Mouse (Mus musculus) heart, embryonic 16.5 days (tissue): ENCODE results near the gene Lama1. TPM values are rescaled to one million over a fixed set of nuclear protein-coding genes. Genes with fewer than 3 reads are reported as not detected.

Experiments used
- ATAC-seq: fragments of 200-750 bp; cut with Nextera tagmentation; replicated peaks from 2 replicates; pipeline ENCODE4 v1.8.0; 2017; ENCODE audit warnings: moderate number of reproducible peaks; ENCODE audit not compliant: insufficient read depth, low FRiP score; ENCODE audit errors: extremely low read depth
- H3K27ac ChIP-seq: fragments of 300-500 bp; sonication (generic); 2 replicates; pipeline ENCODE4 v1.5.1; 2014; ENCODE audit warnings: mild to moderate bottlenecking, low read length, control low read depth, moderate library complexity
- H3K27me3 ChIP-seq: fragments of 300-500 bp; sonication (generic); 2 replicates; pipeline ENCODE4 v1.6.1; 2014; ENCODE audit warnings: low read length, mixed read lengths; ENCODE audit not compliant: control insufficient read depth, insufficient read depth
- H3K36me3 ChIP-seq: fragments of 300-500 bp; sonication (generic); 2 replicates; pipeline ENCODE4 v1.6.1; 2014; ENCODE audit not compliant: control insufficient read depth, insufficient read depth
- H3K4me1 ChIP-seq: fragments of 300-500 bp; sonication (generic); 2 replicates; pipeline ENCODE4 v1.6.1; 2014; ENCODE audit warnings: low read length, mixed read lengths; ENCODE audit not compliant: control insufficient read depth, insufficient read depth
- H3K4me2 ChIP-seq: fragments of 300-500 bp; sonication (generic); 2 replicates; pipeline ENCODE4 v1.6.1; 2014; ENCODE audit warnings: low read depth, mild to moderate bottlenecking, control low read depth, low read length
- H3K4me3 ChIP-seq: fragments of 300-500 bp; sonication (generic); 2 replicates; pipeline ENCODE4 v1.5.1; 2014; ENCODE audit warnings: mild to moderate bottlenecking, control low read depth, low read length
- H3K9ac ChIP-seq: fragments of 300-500 bp; sonication (generic); 2 replicates; pipeline ENCODE4 v1.6.1; 2014; ENCODE audit warnings: low read length, control low read depth
- H3K9me3 ChIP-seq: fragments of 300-500 bp; sonication (generic); replicated peaks from 2 replicates; pipeline ENCODE4 v1.6.1; 2016; ENCODE audit warnings: low read length; ENCODE audit not compliant: control insufficient read depth
- WGBS: fragments of 180-500 bp; shearing (Covaris S2); extraction: QIAGEN DNeasy Blood & Tissue Kit; methylation state at CpG from one replicate; pipeline ENCODE4 v1.1.7; 2014; 5-methylcytosine and 5-hydroxymethylcytosine counted together
- polyA plus RNA-seq: library from polyadenylated mRNA; unstranded; fragments of >200 nt; fragmentation: Nextera tagmentation; extraction: Ambion mirVana; gene quantifications from 2 replicates; pipeline ENCODE4 v1.2.1, GENCODE M21; 2015

Lama1 gene
- polyA plus RNA-seq, 1 experiment from 2014 or later, result 0.54 TPM

DNA sequence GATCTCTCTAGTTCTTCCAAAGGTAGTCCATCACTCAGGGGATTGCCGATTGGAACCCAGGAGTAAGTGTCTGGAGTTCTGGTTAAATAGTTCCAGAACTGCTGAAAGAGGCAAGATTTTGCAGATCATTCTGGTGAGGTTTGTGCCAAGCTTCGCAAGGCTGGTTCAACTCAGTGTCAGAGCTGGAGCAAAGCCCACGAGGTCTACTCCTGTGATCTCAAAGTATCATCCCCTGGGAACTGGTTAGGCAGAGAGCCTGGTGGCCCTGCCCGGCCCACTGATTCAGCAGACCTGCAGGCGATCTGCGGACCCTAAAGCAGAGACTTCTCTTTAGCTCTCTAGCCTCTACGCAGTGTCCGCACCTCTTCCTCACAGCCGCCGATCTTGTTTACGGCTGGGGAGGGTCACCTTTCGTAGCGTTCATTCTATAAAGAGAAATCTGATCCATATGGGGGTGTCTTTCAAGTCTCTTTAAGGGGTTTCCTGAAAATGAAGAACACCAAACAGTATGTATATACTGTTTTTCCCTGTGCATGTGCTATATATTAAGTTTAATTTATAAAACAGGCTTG, 10.8 kb downstream of the Lama1 start:
- Histone ChIP-seq H3K27ac (no peak overlapping the region), H3K9me3 (no peaks in the 10 kb centered on the region), H3K4me1 (no peaks in the 10 kb centered on the region), H3K4me2 (no peak overlapping the region), H3K4me3 (no peak overlapping the region), H3K9ac (no peak overlapping the region), H3K27me3 (no peaks in the 10 kb centered on the region), H3K36me3 (no peaks in the 10 kb centered on the region)
- ATAC-seq, result no peak
- WGBS, result 72% methylated on average over 13 of the region's 13 CpGs

DNA sequence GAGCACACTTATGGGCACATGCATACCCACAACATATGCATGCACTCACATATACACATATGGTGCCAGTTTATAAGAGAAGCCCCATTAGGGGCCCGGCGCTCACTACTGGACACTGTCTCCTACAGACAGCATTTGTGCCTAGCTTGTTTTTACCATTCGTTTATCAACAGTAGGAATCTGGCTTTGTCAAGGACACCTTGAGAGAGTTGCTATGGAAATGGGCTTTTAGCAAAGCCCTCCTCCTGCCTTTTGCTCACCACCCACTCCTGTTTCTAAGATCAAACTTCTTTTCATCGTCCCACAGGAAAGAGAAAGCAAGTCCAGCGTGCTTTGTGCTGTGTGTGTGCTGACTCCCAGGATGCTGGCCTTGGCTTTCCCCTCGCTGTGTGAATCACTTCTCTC, 13.3 kb downstream of the Lama1 start:
- no peak for ATAC-seq

DNA sequence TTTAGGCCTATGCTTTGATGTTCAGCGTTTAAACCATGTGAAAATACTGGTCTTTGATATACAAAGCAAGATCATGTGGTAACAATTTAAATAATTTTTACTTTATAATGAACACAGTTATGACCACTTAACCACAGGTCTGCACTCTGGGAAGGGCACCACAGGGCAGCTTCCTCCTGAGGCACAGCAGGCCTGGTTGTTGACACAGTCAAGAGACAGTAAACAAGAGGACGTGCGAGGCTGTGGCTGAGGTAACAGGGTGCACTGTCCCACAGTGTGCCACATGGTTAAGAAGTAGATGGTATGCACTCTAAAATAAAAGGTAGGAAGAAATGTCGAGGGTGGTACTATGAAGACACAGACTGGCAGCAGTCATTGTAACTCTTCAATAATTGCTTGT, 14.3 kb downstream of the Lama1 start:
- Histone ChIP-seq H3K4me2 (no peak overlapping the region), H3K9me3 (no peaks in the 10 kb centered on the region), H3K4me1 (no peaks in the 10 kb centered on the region), H3K36me3 (no peaks in the 10 kb centered on the region), H3K9ac (no peak overlapping the region), H3K27ac (no peak overlapping the region), H3K27me3 (no peaks in the 10 kb centered on the region), H3K4me3 (no peak overlapping the region)
- no peak for ATAC-seq
- 59% methylated on average over 4 of the region's 4 CpGs for WGBS

More for the DNA sequence above, 13.3 kb downstream of the Lama1 start:
- Histone ChIP-seq H3K4me2 (no peak overlapping the region), H3K4me3 (no peak overlapping the region), H3K27me3 (no peaks in the 10 kb centered on the region), H3K4me1 (no peaks in the 10 kb centered on the region), H3K36me3 (no peaks in the 10 kb centered on the region), H3K27ac (no peak overlapping the region), H3K9ac (no peak overlapping the region), H3K9me3 (no peaks in the 10 kb centered on the region)
- WGBS, result 70% methylated on average over 6 of the region's 6 CpGs

DNA sequence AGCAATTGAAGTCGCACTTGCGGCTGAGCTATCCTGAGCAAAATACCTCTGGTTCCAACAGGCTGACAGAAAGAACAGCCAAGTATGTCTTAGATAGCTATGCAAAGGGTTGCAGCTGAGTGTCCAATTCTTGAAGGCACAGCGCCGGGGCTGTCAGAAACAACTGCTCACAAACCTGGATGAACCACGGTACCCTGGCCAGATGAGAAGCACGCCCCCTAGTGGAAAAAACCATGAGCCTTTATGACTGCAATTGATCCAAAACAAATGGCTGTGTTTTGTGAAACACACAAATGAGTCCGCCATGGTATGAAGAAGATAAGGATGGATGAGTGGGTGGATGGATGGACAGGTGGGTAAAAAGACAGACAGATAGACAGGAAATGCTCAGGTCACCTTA, 15.9 kb downstream of the Lama1 start:
- Histone ChIP-seq H3K4me2 (no peak overlapping the region), H3K4me1 (no peaks in the 10 kb centered on the region), H3K9ac (no peak overlapping the region), H3K27me3 (no peaks in the 10 kb centered on the region), H3K27ac (no peak overlapping the region), H3K36me3 (no peaks in the 10 kb centered on the region), H3K4me3 (no peak overlapping the region), H3K9me3 (no peaks in the 10 kb centered on the region)
- 66% methylated on average over 7 of the region's 7 CpGs for WGBS
- ATAC-seq, result no peak

DNA sequence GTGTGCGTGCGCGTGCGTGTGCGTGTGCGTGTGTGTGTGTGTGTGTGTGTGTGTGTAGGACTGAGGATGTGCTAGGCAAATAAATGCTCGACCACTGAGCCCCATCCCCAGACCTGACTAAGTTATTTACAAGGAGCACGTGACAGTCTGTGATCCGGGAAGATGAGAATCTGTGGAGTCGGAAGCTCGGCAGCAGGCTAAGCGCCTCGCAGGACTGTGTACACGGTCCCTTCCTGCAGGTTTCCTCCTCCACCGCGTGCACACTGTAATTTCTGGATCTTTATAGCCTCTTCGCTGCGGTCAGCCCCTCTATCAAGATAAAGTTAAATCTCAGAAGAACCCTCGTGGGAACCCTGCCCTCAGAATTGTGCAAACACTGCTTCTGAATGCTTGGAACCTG, 18.4 kb downstream of the Lama1 start:
- no peak overlapping the region for H3K27ac ChIP-seq
- H3K4me3 ChIP-seq, result no peak overlapping the region
- ATAC-seq, result no peak
- no peak overlapping the region for H3K9ac ChIP-seq
- WGBS, result 78% methylated on average over 19 of the region's 19 CpGs
- no peaks in the 10 kb centered on the region for H3K36me3 ChIP-seq
- H3K27me3 ChIP-seq, result no peaks in the 10 kb centered on the region
- H3K4me1 ChIP-seq, result no peaks in the 10 kb centered on the region
- H3K4me2 ChIP-seq, result no peak overlapping the region
- H3K9me3 ChIP-seq, result no peaks in the 10 kb centered on the region

DNA sequence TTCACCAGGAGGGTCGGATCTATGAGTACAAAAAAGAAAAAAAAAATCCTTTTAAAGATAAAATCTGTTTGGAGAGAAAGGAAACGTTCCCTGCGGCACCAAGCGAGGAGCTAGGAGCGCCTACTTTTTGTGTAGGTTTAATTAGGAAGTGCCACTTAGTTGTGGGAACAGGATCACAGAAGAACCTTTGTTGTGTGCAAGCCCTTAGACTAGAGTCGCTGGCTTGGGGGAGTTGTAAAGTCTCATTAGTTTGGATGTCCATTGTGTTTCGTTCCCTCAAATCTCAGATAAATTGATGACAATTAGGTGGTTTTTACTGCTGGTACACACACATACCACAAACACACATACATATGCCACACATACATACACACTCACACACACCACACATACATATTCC, 25.0 kb downstream of the Lama1 start:
- ATAC-seq, result no peak
- Histone ChIP-seq H3K4me3 (no peak overlapping the region), H3K4me2 (no peak overlapping the region), H3K4me1 (no peaks in the 10 kb centered on the region), H3K36me3 (no peaks in the 10 kb centered on the region), H3K9ac (no peak overlapping the region), H3K27me3 (no peaks in the 10 kb centered on the region), H3K27ac (no peak overlapping the region), H3K9me3 (no peaks in the 10 kb centered on the region)
- 73% methylated on average over 7 of the region's 7 CpGs for WGBS

DNA sequence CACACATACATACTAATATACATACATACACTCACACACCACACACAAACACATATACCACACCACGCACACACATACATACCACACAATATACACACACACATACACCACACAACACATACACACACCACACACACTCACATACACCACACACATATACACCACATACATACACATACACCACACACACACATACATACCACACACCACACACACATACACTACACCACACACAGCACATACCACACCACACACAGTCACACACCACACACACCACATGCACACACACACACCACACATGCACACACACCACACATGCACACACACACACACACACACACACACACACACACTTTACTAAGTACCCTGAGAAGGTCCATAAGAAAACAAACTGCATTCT, 25.5 kb downstream of the Lama1 start:
- WGBS, result 88% methylated on average over 1 of the region's 1 CpGs
- Histone ChIP-seq H3K9me3 (no peaks in the 10 kb centered on the region), H3K36me3 (no peaks in the 10 kb centered on the region), H3K27me3 (no peaks in the 10 kb centered on the region), H3K9ac (no peak overlapping the region), H3K4me1 (no peaks in the 10 kb centered on the region), H3K27ac (no peak overlapping the region), H3K4me3 (no peak overlapping the region), H3K4me2 (no peak overlapping the region)
- no peak for ATAC-seq

DNA sequence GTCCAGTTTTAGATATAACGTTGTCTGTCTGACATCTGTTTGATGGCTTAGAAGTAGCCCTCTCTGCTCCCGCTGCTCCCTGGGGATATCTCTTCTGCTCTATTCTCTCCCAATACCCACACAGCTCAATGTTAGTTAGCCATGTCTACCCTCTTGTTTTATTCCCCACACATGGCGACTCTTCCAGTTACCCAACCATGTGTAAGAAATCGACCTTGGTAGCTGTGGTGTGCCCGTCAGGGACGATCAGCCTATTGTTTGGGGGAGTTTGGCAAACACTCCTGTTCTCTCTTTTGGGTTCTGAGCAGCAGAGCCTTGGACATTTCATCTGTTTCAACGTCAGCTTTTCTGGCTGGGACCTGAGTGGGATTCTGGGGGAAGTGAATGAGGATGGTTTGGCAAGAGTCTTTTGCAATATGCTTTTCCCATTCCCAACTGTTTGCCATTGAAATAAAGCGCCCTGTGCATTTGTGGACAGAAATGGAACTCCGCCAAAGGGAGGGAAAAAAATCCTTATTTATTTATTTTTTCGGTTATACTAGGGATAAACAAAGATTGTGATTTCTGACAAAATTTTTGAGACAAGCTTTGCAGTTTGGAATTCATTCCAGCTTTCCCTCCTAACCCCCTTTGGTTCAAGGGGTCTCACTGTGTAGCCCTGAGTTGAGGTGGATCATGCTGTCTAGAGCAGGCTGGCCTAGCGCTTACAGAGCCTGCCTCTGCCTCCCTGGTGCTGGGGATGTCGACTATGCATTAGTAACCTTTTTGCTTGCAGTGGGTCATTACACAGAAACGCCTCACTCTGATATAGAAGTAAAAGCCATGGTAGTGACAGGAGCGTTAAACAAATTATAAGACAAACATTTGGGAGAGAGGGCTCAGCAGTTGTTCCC, 26.4 kb downstream of the Lama1 start:
- no peaks in the 10 kb centered on the region for H3K9me3 ChIP-seq
- no peak overlapping the region for H3K4me2 ChIP-seq
- no peaks in the 10 kb centered on the region for H3K27me3 ChIP-seq
- H3K36me3 ChIP-seq, result no peaks in the 10 kb centered on the region
- no peaks in the 10 kb centered on the region for H3K4me1 ChIP-seq
- no peak overlapping the region for H3K4me3 ChIP-seq
- no peak overlapping the region for H3K9ac ChIP-seq
- no peak for ATAC-seq
- 74% methylated on average over 14 of the region's 14 CpGs for WGBS
- no peak overlapping the region for H3K27ac ChIP-seq

DNA sequence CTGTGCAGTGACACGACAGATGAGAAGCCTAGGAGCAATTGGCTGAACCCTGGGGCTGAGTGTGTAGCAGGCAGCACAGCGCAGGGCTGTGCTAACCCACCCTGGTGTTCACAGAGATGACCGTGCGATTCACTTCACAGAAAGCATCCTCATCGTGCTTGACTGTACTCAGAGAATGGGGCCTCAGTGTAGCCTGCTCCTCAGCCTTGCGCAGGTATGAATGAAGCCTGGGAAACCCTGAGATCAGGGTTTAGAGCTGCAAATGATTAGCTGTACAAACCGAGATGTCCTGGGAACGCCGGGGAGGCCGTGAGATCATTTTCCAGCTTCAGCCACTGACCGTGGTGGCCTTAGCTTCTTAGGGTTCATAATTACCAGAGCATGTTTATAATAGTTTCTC, 29.5 kb downstream of the Lama1 start:
- Histone ChIP-seq H3K4me1 (0 out of 2 replicates have a peak, but pooled peaks cover 3% of the 10 kb centered on the region), H3K4me2 (no peak overlapping the region), H3K27ac (no peak overlapping the region), H3K9me3 (no peaks in the 10 kb centered on the region), H3K27me3 (no peaks in the 10 kb centered on the region; the same call in 1 of the 2 replicates), H3K9ac (no peak overlapping the region), H3K36me3 (no peaks in the 10 kb centered on the region), H3K4me3 (no peak overlapping the region)
- ATAC-seq, result no peak
- WGBS, result 89% methylated on average over 11 of the region's 11 CpGs
